Mouse (Mus musculus) heart, embryonic 14.5 days (tissue): ENCODE measurements at regions not wholly inside any gene's neighbourhood (a gene's known extent, or its start where the extent isn't known, plus 50 kb on each side); places are given as distances from the start of the nearest gene placed in this dataset.

Source experiments
- ATAC-seq: fragments of 200-750 bp; cut with Nextera tagmentation; 2 replicates; pipeline ENCODE4 v1.8.0; 2017; ENCODE audit warnings: low read depth, moderate TSS enrichment; ENCODE audit not compliant: insufficient number of reproducible peaks, insufficient read depth, low FRiP score
- H3K27ac ChIP-seq, 2 experiments: fragments of 200-500 bp in 1 of 2; fragments of 300-500 bp in 1 of 2; sonication (generic) in 1 of 2; replicated peaks in 1 of 2; 2 replicates each; pipeline ENCODE4 v1.5.1; 2012 to 2014; ENCODE audit warnings: low read depth in 2 of 2, low read length in 2 of 2, control low read depth in 1 of 2, mild to moderate bottlenecking in 1 of 2, mixed read lengths in 1 of 2; ENCODE audit not compliant: control insufficient read depth in 1 of 2, insufficient read depth in 1 of 2
- H3K27me3 ChIP-seq: fragments of 300-500 bp; sonication (generic); 2 replicates; pipeline ENCODE4 v1.6.1; 2014; ENCODE audit warnings: mild to moderate bottlenecking, low read length, control low read depth; ENCODE audit not compliant: control insufficient read depth, insufficient read depth
- H3K36me3 ChIP-seq: fragments of 300-500 bp; sonication (generic); 2 replicates; pipeline ENCODE4 v1.6.1; 2014; ENCODE audit warnings: mild to moderate bottlenecking, control low read depth, low read length, mixed read lengths; ENCODE audit not compliant: control insufficient read depth, insufficient read depth
- H3K4me1 ChIP-seq, 2 experiments: fragments of 200-500 bp in 1 of 2; fragments of 300-500 bp in 1 of 2; sonication (generic) in 1 of 2; 2 replicates each; pipeline ENCODE4 v1.6.1; 2012 to 2014; ENCODE audit warnings: low read length in 2 of 2, control low read depth in 1 of 2, mixed read lengths in 1 of 2; ENCODE audit not compliant: control insufficient read depth in 2 of 2, insufficient read depth in 2 of 2
- H3K4me2 ChIP-seq: fragments of 300-500 bp; sonication (generic); 2 replicates; pipeline ENCODE4 v1.6.1; 2014; ENCODE audit warnings: mild to moderate bottlenecking, low read length
- H3K4me3 ChIP-seq, 2 experiments: fragments of 200-500 bp in 1 of 2; fragments of 300-500 bp in 1 of 2; sonication (generic) in 1 of 2; 2 replicates each; pipeline ENCODE4 v1.5.1; 2012 to 2014; ENCODE audit warnings: low read length in 2 of 2, mild to moderate bottlenecking in 2 of 2, control low read depth in 1 of 2, low read depth in 1 of 2, moderate library complexity in 1 of 2; ENCODE audit not compliant: control insufficient read depth in 1 of 2, insufficient read depth in 1 of 2
- H3K9ac ChIP-seq: fragments of 300-500 bp; sonication (generic); 2 replicates; pipeline ENCODE4 v1.6.1; 2014; ENCODE audit warnings: mild to moderate bottlenecking, low read length
- H3K9me3 ChIP-seq: fragments of 300-500 bp; sonication (generic); 2 replicates; pipeline ENCODE4 v1.6.1; 2016; ENCODE audit warnings: low read length, control low read depth; ENCODE audit not compliant: control insufficient read depth
- WGBS: fragments of 180-500 bp; shearing (Covaris S2); extraction: QIAGEN DNeasy Blood & Tissue Kit; methylation state at CpG from one replicate; pipeline ENCODE4 v1.1.7; 2014; 5-methylcytosine and 5-hydroxymethylcytosine counted together

DNA sequence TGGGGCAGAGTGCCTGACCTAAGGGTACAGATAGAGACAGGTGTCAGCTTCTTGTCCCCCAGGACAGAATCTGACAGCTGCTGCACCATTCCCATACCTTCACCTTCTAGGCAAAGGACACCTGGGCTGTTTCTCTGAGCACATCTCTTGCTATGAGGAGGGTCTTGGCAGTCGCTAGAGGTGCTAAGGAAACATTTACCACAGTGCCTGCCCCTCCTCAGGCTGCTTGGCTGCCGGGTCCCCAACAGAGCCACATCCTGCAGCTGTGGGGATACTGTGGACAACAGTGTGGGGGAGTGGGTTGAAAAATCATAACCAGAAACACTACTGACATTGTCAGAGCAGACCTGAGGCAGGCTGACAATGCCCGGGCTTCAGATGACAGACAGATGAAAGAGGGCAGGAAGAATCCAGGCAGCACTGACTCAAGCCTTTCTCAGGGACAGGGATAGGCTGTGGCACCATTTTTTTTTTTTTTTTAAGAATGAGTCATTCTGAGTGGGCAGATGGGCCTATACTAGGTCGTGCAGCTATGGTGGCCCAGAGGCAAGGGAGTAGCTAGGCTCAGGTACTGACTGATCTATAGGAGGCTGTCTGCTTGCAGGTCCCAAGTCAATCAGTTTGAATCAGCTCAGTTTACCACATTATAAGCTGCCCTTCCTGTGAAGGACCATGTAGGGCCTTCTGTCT, 150.7 kb upstream of the A230072I06Rik start:
- ATAC-seq, result no peak
- WGBS, result 34% methylated on average over 4 of the region's 4 CpGs

DNA sequence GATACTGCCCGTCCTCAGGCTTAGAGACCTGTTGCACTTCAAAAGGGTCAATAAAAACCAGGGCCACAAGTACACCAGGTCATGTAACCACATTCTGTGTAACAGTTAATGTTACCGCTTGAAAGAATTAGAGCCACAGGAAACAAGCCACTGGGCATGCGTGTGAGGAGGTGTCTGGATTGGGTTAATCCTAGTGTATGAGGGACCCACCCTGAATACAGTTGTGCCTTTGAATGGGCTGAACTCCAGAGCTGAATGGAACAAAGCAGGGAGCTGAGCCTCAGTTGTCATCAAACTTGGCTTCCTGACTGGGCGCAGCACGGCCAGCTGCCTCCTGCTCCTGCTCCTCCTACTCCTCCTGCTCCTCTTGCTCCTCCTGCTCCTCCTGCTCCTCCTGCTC, 148.0 kb upstream of the A230072I06Rik start:
- Histone ChIP-seq H3K9me3 (no peaks in the 10 kb centered on the region; the same call in 1 of the 2 replicates), H3K36me3 (no peaks in the 10 kb centered on the region), H3K27me3 (peaks cover 8% of the 10 kb centered on the region), H3K4me2 (no peak overlapping the region), H3K4me3 (no peak overlapping the region), H3K27ac (no peak overlapping the region), H3K9ac (no peak overlapping the region), H3K4me1 (no peaks in the 10 kb centered on the region)
- WGBS, result 69% methylated on average over 5 of the region's 5 CpGs
- ATAC-seq, result no peak

More for the DNA sequence above, 150.7 kb upstream of the A230072I06Rik start:
- Histone ChIP-seq H3K9me3 (no peaks in the 10 kb centered on the region; the same call in 1 of the 2 replicates), H3K27me3 (peaks cover 8% of the 10 kb centered on the region), H3K4me2 (no peak overlapping the region), H3K27ac (no peak overlapping the region), H3K4me3 (no peak overlapping the region), H3K36me3 (no peaks in the 10 kb centered on the region), H3K9ac (no peak overlapping the region), H3K4me1 (no peaks in the 10 kb centered on the region)

DNA sequence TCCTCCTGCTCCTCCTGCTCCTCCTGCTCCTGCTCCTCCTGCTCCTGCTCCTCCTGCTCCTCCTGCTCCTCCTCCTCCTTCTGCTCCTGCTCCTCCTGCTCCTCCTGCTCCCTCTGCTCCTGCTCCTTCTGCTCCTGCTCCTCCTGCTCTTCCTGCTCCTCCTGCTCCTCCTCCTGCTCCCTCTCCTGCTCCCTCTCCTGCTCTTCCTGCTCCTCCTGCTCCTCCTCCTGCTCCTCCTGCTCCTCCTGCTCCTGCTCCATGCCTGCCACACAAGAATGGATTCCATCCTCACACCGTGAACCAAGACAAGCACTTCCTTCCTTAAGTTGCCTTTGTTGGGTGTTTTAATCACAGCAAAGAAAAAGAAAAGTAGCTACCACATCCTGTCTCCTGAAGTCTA, 144.4 kb upstream of the A230072I06Rik start:
- 43% methylated on average over 1 of the region's 1 CpGs for WGBS
- no peak overlapping the region for H3K4me2 ChIP-seq
- H3K27me3 ChIP-seq, result peaks cover 14% of the 10 kb centered on the region

GRCm38 (mm10) chr8:12135392-12136177, 143.0 kb upstream of the A230072I06Rik start:
- H3K27ac ChIP-seq, result no peak overlapping the region
- no peak overlapping the region for H3K4me2 ChIP-seq
- no peak for ATAC-seq
- no peaks in the 10 kb centered on the region for H3K9me3 ChIP-seq
- H3K4me3 ChIP-seq, result no peak overlapping the region
- no peaks in the 10 kb centered on the region for H3K36me3 ChIP-seq
- H3K9ac ChIP-seq, result no peak overlapping the region
- no peaks in the 10 kb centered on the region for H3K4me1 ChIP-seq
- peaks cover 6% of the 10 kb centered on the region; the same call in 1 of the 2 replicates for H3K27me3 ChIP-seq
- WGBS, result 78% methylated on average over 14 of the region's 14 CpGs

More for the DNA sequence above, 144.4 kb upstream of the A230072I06Rik start:
- H3K9ac ChIP-seq, result no peak overlapping the region
- H3K36me3 ChIP-seq, result no peaks in the 10 kb centered on the region
- no peaks in the 10 kb centered on the region for H3K4me1 ChIP-seq
- H3K9me3 ChIP-seq, result no peaks in the 10 kb centered on the region
- H3K27ac ChIP-seq, result no peak overlapping the region
- no peak overlapping the region for H3K4me3 ChIP-seq
- ATAC-seq, result no peak

DNA sequence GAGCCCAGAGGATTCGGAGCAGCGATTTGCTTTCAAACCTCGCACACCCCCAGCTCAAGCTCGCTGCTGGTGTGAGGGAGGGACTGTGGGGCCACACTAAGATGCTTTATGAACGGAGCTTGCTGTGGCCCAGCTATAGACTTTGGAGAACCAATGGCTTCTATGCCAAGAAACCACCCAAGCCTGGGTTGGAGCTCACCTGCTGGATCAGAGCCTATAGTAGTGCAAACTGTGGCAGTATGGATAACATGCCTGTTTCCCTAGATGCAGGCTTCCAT, 142.5 kb upstream of the A230072I06Rik start:
- 74% methylated on average over 5 of the region's 5 CpGs for WGBS
- Histone ChIP-seq H3K27ac (no peak overlapping the region), H3K36me3 (no peaks in the 10 kb centered on the region), H3K4me1 (no peaks in the 10 kb centered on the region), H3K4me2 (no peak overlapping the region), H3K9me3 (no peaks in the 10 kb centered on the region), H3K4me3 (no peak overlapping the region), H3K9ac (no peak overlapping the region), H3K27me3 (peaks cover 6% of the 10 kb centered on the region; the same call in 1 of the 2 replicates)
- ATAC-seq, result no peak

- Histone ChIP-seq H3K4me2 (no peak overlapping the region), H3K4me1 (no peaks in the 10 kb centered on the region), H3K36me3 (no peaks in the 10 kb centered on the region), H3K9me3 (no peaks in the 10 kb centered on the region), H3K9ac (no peak overlapping the region), H3K27ac (no peak overlapping the region), H3K4me3 (no peak overlapping the region), H3K27me3 (peaks cover 6% of the 10 kb centered on the region; the same call in 1 of the 2 replicates)
- WGBS, result 10% methylated on average over 3 of the region's 3 CpGs
- ATAC-seq, result no peak
Observed at GRCm38 (mm10) chr8:12137496-12137895, 141.1 kb upstream of the A230072I06Rik start.

- H3K4me1 ChIP-seq, result no peaks in the 10 kb centered on the region
- peaks cover 6% of the 10 kb centered on the region; the same call in 1 of the 2 replicates for H3K27me3 ChIP-seq
- H3K36me3 ChIP-seq, result no peaks in the 10 kb centered on the region
- no peaks in the 10 kb centered on the region for H3K9me3 ChIP-seq
- no peak overlapping the region for H3K4me3 ChIP-seq
- H3K4me2 ChIP-seq, result no peak overlapping the region
- H3K27ac ChIP-seq, result no peak overlapping the region
- H3K9ac ChIP-seq, result no peak overlapping the region
- no peak for ATAC-seq
- 77% methylated on average over 8 of the region's 8 CpGs for WGBS
Observed at GRCm38 (mm10) chr8:12137913-12138312, 140.7 kb upstream of the A230072I06Rik start.
